Mouse (Mus musculus) ES-Bruce4 (cell line): ENCODE measurements around the gene Alg11.

Source experiments
- CTCF ChIP-seq: IDR thresholded peaks from one replicate; pipeline ENCODE4 v1.8.1; 2011; ENCODE audit warnings: low read depth, low read length
- POLR2A ChIP-seq: IDR thresholded peaks from one replicate; pipeline ENCODE4 v1.8.1; 2011; ENCODE audit warnings: low read length; ENCODE audit not compliant: insufficient read depth

DNA sequence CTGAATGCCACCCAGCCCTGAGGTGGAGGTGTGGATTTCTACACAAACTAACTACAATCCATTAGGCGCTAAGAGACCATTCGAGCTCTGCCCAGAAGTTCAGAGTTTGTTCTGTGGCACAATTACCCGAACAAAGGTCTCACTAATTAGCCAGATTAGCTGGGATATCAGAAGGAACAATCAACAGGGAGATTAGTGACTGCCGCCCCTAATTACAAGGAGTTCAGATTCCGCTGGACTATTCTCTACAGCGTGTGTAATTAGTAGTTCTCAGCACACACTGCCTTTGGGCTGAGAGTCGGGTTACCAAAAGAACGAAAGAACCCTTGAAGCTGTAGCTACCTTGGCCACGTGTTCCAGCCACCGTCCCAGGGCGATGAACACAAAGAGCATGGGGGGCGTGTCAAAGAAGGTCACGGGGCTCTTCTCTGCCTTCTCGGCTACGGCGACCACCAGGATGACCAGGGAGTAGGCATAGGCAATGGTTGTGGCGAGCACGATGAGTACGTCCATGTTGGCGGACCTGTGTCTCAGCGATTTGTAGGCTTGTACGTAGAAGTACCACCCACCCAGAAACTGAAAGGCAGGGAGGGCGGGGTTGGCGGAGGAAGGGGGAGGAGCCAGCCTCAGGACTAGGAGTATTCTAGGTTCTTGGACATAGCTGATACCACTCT lies 47.4 kb upstream of the Alg11 start:
- TF ChIP-seq POLR2A (no peak), CTCF (no peak)
